Mouse (Mus musculus): Measurements from ENCODE around the gene B4galt3. TPM values are rescaled to one million over a fixed set of nuclear protein-coding genes. Genes with fewer than 3 reads are reported as not detected.
"Not testable (repeated sequence)": the region's sequence is repeated elsewhere in the genome, so short reads cannot be mapped to it uniquely, and the experiment has no call there.

B4galt3 gene
- polyA plus RNA-seq, 2 experiments from 2014 or later: 56.0 to 93.6 TPM

DNA sequence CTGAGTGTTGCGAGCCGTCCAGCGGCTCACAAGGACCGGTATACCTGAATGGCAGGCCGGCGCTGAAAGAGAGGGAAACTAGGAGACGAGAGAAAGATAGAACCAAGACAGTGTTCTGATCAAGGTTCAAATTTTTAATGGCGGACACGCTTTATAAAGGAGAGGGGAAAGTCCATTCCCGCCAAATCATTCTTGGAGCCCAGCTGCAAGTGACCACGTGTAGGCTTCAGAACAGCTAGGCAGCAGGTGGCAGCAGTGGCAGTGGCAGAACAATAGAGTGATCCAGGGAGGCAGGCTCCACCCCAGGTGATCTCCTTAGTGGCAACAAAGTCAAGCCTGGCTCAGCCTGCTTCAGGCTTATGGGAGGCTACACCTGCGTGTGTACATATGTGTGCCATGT, 28.2 kb upstream of the B4galt3 start:
- not testable (repeated sequence) for ATAC-seq

- ATAC-seq: no peak
Measured at GRCm38 (mm10) chr1:171245353-171245752, 24.8 kb upstream of the B4galt3 start.

DNA sequence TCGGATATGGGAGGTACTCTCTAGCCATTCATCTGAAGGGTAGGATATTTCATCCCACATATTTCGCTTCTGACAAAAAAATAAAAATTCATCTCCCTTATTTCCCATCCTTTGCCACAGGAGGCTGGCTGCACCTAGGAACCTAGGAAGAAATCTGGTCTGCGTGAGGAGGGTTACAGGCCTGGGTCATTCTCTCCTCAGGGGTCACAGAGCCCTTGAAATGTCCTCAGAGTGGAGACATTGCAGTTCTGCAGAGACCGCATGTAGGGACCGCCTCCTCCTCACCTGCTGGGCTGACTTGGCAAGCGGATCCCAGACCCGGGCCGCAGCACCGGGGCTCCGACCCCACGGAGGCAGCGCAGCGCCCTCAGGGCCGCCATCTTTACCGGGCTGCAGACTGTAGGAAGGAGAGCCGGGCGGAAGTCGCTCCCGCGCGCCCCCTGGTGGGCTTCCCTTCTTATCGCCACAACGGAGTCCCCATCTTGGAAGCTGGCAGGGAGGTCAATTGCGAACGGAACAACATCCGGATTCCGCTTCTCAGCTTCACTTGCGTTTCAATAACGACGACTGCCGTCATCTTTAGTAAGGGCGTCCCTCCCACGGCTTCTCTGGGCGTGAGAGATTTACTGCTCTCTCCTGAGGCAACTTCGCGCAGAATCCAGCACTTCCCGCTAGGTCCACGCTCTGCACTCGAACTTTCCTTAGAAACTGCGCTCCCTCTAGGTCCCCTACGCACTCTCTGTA, 23.2 kb upstream of the B4galt3 start:
- peak; percentile 99 for ATAC-seq

DNA sequence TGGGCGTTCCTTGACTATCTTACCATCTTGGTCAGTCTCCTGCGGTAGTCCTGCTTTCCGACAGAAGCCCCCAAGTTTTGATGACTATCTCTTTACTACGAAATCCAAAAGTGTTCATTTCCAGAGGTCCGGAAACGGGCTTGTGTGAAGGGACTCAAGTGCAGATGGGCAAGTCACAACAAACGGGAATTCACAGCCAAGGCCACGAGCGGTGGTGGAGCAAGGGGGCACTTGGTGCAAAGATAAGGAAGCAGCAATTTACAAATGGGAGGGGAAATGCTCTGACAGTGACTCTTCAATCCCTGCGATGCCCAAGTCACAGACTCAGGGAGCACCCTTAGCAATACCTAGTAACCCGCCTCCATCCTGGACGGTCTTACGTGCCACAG, 22.7 kb upstream of the B4galt3 start:
- peak; percentile 8 for ATAC-seq

DNA sequence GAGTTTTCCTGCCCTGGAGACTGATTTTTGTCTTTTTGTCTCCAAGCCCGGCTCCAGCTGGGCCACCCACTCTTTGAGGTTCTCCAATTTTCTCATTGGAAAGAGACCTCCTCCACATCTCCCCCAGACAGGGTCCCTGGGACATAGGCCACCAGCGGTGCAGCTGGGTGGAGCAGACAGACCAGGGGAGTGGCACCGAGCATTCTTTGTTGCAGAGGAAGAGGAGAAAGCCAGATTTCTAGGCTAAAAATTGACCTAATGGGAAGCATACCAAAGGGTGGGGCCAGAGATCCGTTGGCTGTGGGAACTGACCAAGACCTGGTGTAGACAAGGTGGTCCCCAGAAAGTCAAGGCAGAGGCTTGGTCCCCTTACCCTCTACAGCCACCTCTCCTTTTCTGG, 22.2 kb upstream of the B4galt3 start:
- ATAC-seq: no peak

DNA sequence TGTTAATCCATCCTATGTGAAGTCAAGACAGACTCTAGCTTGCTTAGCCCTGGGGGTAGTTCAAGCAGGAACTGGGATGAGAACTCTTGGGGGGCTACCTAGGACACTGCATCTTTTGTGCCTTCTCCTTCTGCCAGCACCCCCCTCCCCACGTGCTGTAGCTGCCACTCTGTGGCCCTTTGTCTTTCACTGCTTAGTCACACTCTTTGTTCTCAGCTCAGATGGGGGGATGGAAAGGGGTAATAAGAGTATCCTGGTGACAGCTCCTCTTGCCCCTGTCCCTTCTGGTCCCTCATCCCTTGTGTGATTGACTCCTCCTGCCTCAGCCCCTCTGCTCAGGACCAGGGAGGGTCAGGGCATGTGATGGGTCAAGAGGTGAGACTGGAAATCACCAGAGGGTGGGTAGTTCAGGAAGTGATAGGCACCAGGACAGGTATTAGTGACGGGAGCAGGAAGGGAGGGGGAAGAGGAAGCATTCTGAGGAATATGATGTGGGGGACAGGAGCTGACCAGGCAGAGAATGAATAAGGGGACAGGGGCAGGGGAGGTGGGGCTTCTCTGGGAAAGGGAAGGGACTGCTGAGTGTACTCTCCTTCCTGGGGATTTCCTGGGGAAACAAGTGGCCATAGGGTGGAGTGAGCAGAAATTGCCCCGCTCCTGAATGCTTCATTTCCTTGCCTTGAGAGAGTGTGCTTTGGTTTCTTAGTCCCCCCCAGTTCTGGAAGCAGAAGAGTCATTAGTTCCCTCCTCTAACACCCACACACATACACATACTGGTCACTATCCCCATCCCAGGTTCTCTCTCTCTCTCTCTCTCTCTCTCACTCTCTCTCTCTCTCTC, 21.5 kb upstream of the B4galt3 start:
- no peak for ATAC-seq

DNA sequence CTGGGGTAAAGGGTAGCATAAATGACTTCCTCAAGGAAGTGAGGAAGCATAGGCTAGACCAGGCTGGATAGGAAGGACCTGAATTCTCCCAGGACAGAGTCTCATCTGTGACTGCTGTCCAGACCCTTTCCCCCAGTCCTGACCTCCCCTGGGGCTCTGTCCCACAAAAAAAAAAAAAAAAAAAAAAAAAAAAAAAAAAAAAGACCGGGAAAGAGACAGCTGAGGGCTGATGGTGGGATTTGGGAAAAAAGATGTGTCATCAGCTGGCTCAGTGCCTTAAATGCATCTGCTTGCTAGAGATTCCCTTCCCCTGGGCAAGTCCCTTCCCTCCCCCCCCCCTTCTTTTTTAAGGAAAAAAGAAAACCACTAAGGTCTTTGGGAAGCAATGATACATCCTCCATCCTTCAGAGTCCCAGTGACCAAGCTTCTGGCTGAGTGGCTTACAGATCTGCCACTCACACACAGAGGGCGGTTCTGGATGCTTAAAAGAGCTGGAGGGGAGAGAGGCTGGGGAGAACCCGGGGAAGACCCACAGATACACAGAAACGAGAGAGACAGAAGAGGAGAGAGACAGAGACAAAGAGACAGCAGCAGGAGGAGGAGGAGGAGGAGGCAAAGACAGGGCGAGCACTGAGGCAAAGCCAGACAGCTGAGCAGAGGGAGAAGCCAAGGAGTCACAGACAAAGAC, 20.1 kb upstream of the B4galt3 start, which contains the start of gene Adamts4:
Gene Adamts4, plus strand, starts transcription at position 509 of the 688 bp plus-strand sequence.
- ATAC-seq: no peak

DNA sequence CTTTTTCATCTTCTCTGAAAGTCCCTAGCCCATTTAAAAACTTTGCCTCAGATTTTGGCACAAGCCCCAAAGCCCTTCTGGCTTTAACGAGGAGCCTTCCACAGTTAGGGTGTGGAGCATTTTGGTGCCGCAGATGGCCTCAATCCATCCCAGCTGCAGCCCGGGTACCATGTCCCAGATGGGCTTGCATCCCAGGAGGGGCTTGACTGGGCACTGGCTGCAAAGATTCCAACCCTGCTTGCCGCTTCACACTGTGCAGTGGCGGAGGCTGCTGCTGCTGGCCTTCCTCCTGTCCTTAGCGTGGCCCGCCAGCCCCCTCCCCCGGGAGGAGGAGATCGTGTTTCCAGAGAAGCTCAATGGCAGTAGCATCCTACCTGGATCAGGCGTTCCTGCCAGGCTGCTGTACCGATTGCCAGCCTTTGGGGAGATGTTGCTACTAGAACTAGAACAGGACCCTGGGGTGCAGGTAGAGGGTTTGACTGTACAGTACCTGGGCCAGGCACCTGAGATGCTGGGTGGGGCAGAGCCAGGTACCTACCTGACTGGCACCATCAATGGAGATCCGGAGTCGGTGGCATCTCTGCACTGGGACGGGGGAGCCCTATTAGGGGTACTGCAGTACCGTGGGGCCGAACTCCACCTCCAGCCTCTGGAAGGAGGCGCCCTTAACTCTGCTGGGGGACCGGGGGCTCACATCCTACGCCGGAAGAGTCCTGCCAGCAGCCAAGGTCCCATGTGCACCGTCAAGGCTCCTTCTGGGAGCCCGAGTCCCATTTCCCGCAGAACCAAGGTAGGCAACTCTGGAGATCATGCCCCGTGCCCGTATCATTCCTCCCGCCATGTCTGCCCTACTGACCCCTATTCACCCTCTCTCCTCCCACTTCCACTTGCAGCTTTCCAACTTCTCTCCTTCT, 19.2 kb upstream of the B4galt3 start, which contains the start of gene Ndufs2:
Gene Ndufs2, minus strand, starts transcription at position 709 of the 914 bp plus-strand sequence.
- ATAC-seq: no peak

- ATAC-seq: no peak
Measured at GRCm38 (mm10) chr1:171251594-171252324, 18.4 kb upstream of the B4galt3 start.

- no peak for ATAC-seq
Measured at GRCm38 (mm10) chr1:171252415-171252814, 17.7 kb upstream of the B4galt3 start.

DNA sequence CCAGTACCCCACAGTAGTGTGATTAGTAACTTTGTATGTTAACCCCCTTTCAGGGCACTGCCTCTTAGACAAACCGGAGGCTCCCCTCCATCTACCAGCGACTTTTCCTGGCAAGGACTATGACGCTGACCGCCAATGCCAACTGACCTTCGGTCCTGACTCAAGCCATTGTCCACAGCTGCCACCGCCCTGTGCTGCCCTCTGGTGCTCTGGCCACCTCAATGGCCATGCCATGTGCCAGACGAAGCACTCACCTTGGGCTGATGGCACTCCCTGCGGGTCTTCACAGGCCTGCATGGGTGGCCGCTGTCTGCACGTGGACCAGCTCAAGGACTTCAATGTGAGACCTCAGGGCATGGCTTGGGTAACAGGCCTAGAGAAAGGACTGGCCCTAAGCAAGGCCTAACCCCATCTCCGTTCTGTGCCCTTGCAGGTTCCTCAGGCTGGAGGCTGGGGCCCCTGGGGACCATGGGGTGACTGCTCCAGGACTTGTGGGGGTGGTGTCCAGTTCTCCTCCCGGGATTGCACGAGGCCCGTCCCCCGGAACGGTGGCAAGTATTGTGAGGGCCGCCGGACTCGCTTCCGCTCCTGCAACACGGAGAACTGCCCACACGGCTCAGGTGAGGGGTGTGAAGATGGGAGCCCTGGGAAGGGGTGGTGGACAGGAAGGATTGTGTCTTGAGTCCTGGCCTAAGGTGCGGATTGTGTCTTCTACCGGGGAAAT, 13.9 kb upstream of the B4galt3 start:
- ATAC-seq: no peak

GRCm38 (mm10) chr1:171256937-171257548, 13.1 kb upstream of the B4galt3 start:
- peak; percentile 77 for ATAC-seq

DNA sequence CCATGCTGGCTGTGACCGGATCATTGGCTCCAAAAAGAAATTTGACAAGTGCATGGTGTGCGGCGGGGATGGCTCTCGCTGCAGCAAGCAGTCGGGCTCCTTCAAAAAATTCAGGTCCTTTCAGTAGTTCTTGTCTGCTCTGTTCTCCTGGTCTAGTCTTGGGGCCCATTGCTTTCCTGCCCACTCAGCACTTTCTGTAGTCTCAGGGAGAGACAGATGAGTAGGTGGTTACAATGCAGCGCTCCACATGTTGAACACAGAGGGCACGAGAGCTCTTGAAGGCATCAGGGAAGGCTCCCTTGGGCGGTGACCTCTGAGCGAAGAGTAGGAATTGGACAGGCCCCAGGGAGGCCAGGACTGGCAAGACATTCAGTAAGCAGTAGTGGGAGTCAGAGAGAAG, 12.3 kb upstream of the B4galt3 start:
- no peak for ATAC-seq

- ATAC-seq: no peak
Measured at GRCm38 (mm10) chr1:171258921-171259320, 11.2 kb upstream of the B4galt3 start.

DNA sequence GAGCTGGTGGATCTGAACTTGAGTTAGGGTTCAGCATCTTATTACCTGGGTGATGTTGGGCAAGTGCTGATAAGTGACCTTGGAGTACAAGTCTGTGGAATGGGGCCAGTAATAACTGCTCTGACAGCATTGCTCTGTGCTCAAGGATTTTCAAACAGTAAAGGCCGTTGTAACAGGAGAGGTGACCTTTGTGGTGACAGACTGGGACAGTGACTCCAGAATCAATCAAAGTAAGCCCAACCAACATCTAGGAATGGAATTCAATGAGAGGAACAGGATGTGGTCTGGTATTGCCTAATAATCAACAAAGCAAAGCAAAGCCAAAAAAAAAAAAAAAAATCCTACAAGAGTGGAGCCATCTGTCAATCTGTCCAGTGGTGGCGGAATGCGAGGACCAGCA, 9.8 kb upstream of the B4galt3 start:
- no peak for ATAC-seq

- ATAC-seq: peak; percentile 74
Measured at GRCm38 (mm10) chr1:171262594-171263130, 7.5 kb upstream of the B4galt3 start.

GRCm38 (mm10) chr1:171263185-171263611, 6.9 kb upstream of the B4galt3 start:
- no peak for ATAC-seq

- peak; percentile 40 for ATAC-seq
Measured at GRCm38 (mm10) chr1:171263666-171264461, 6.3 kb upstream of the B4galt3 start.
